Mouse (Mus musculus): Measurements from ENCODE around the gene Bcl11b. TPM values are rescaled to one million over a fixed set of nuclear protein-coding genes. Genes with fewer than 3 reads are reported as not detected.

Bcl11b gene
- polyA plus RNA-seq, 1 experiment from 2014 or later, result 33.7 TPM

DNA sequence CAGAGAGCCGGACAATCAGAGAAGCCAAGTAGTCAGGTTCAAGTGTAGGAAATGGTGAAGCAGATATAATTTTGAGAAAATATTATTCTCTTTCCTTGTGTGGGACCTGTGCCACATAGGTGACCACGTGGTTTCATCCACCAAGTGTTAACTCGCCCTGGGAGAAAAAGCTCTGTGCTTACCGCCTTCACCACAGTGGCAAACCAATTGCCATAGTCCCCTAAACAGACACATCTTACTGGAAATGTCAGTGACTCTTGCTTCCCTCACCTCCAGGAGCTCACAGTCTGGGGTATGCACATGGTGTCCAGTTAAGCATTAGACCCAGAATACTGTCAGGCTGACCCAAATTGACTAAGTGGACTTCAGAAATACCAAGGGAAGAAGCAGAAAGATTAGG, 78.7 kb downstream of the Bcl11b start:
- Histone ChIP-seq H3K27ac (no peak overlapping the region), H3K36me3 (replicated peaks) (no peaks in the 10 kb centered on the region), H3K4me3 (no peak overlapping the region), H3K4me2 (no peak overlapping the region), H3K9me3 (no peaks in the 10 kb centered on the region), H3K9ac (no peak overlapping the region), H3K4me1 (peaks cover 39% of the 10 kb centered on the region), H3K27me3 (replicated peaks) (no peaks in the 10 kb centered on the region)
- no peak for ATAC-seq (replicated peaks)
- WGBS, result 91% methylated on average over 4 of the region's 4 CpGs

GRCm38 (mm10) chr12:107923963-107924362, 79.4 kb downstream of the Bcl11b start:
- H3K4me1 ChIP-seq, result peaks cover 32% of the 10 kb centered on the region
- no peak overlapping the region for H3K4me3 ChIP-seq
- no peak overlapping the region for H3K27ac ChIP-seq
- no peaks in the 10 kb centered on the region for H3K27me3 ChIP-seq (replicated peaks)
- no peak overlapping the region for H3K4me2 ChIP-seq
- no peaks in the 10 kb centered on the region for H3K36me3 ChIP-seq (replicated peaks)
- no peaks in the 10 kb centered on the region for H3K9me3 ChIP-seq
- no peak for ATAC-seq (replicated peaks)
- WGBS, result 65% methylated on average over 3 of the region's 3 CpGs
- no peak overlapping the region for H3K9ac ChIP-seq

DNA sequence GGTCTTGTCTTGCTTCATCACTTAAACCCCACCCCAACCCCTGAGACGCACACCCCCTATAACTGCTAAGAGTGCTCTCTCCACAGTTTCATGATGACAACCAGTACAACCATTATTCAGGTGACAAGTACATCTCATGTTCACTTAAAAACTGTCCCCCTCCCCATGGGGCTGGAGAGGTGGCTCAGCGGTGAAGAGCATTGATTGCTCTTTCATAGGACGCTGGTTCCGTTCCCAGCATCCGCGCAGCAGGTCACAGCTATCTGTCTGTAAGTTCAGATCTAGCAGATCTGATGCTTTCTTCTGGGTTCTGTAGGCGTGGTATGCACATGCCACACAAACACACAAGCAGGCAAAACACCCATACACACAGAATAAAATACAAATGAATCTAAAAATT, 81.2 kb downstream of the Bcl11b start:
- no peak for ATAC-seq (replicated peaks)
- no peak overlapping the region for H3K27ac ChIP-seq
- H3K4me2 ChIP-seq, result no peak overlapping the region
- H3K9ac ChIP-seq, result no peak overlapping the region
- no peaks in the 10 kb centered on the region for H3K27me3 ChIP-seq (replicated peaks)
- H3K4me1 ChIP-seq, result peaks cover 15% of the 10 kb centered on the region
- H3K36me3 ChIP-seq (replicated peaks), result no peaks in the 10 kb centered on the region; the same call in 1 of the 2 replicates
- WGBS, result 98% methylated on average over 7 of the region's 7 CpGs
- H3K4me3 ChIP-seq, result no peak overlapping the region
- no peaks in the 10 kb centered on the region for H3K9me3 ChIP-seq

- H3K4me1 ChIP-seq, result peaks cover 13% of the 10 kb centered on the region; the same call in 1 of the 2 replicates
- ATAC-seq (replicated peaks), result no peak
- no peak overlapping the region for H3K9ac ChIP-seq
- H3K9me3 ChIP-seq, result 0 out of 2 replicates have a peak, but pooled peaks cover 3% of the 10 kb centered on the region
- WGBS, result 86% methylated on average over 7 of the region's 7 CpGs
- no peak overlapping the region for H3K27ac ChIP-seq
- H3K36me3 ChIP-seq (replicated peaks), result peaks cover 6% of the 10 kb centered on the region
- no peak overlapping the region for H3K4me2 ChIP-seq
- H3K27me3 ChIP-seq (replicated peaks), result no peaks in the 10 kb centered on the region
- no peak overlapping the region for H3K4me3 ChIP-seq
Observed at GRCm38 (mm10) chr12:107921566-107921965, 81.8 kb downstream of the Bcl11b start.

GRCm38 (mm10) chr12:107921154-107921553, 82.2 kb downstream of the Bcl11b start:
- Histone ChIP-seq H3K4me1 (peaks cover 13% of the 10 kb centered on the region; the same call in 1 of the 2 replicates), H3K36me3 (replicated peaks) (peaks cover 10% of the 10 kb centered on the region), H3K4me2 (no peak overlapping the region), H3K27me3 (replicated peaks) (no peaks in the 10 kb centered on the region), H3K9me3 (peaks cover 6% of the 10 kb centered on the region; the same call in 1 of the 2 replicates), H3K27ac (no peak overlapping the region), H3K4me3 (no peak overlapping the region), H3K9ac (no peak overlapping the region)
- 51% methylated on average over 6 of the region's 6 CpGs for WGBS
- ATAC-seq (replicated peaks), result no peak

DNA sequence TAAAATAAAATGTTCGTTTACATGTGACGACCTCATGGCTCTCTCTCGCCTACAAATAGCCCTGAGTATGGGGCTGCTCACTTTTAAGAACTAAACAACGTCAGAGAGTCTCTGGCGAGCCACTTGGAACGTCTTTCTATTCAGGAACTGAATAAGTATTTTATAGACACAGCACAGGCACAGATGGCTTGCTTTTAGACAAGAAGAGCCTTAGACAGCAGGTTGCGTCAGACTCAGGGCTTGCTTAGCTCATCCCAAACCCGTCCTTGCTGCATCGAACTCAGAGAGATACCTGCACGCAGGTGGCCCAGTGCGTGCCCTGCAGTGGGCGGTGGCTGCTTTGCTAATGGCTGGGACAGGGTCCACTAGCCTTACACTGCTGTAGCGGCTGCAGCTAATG, 82.7 kb downstream of the Bcl11b start:
- Histone ChIP-seq H3K9ac (no peak overlapping the region), H3K36me3 (replicated peaks) (peaks cover 14% of the 10 kb centered on the region), H3K27me3 (replicated peaks) (no peaks in the 10 kb centered on the region), H3K27ac (no peak overlapping the region), H3K4me1 (peaks cover 13% of the 10 kb centered on the region; the same call in 1 of the 2 replicates), H3K4me2 (no peak overlapping the region), H3K9me3 (peaks cover 6% of the 10 kb centered on the region; the same call in 1 of the 2 replicates), H3K4me3 (no peak overlapping the region)
- 65% methylated on average over 13 of the region's 13 CpGs for WGBS
- no peak for ATAC-seq (replicated peaks)

- ATAC-seq (replicated peaks), result no peak
- H3K4me2 ChIP-seq, result no peak overlapping the region
- WGBS, result 86% methylated on average over 2 of the region's 2 CpGs
- no peak overlapping the region for H3K4me3 ChIP-seq
- H3K9me3 ChIP-seq, result peaks cover 6% of the 10 kb centered on the region; the same call in 1 of the 2 replicates
- H3K9ac ChIP-seq, result no peak overlapping the region
- no peak overlapping the region for H3K27ac ChIP-seq
- peaks cover 13% of the 10 kb centered on the region; the same call in 1 of the 2 replicates for H3K4me1 ChIP-seq
- H3K27me3 ChIP-seq (replicated peaks), result no peaks in the 10 kb centered on the region
- H3K36me3 ChIP-seq (replicated peaks), result peaks cover 21% of the 10 kb centered on the region
Observed at GRCm38 (mm10) chr12:107920076-107920475, 83.3 kb downstream of the Bcl11b start.

DNA sequence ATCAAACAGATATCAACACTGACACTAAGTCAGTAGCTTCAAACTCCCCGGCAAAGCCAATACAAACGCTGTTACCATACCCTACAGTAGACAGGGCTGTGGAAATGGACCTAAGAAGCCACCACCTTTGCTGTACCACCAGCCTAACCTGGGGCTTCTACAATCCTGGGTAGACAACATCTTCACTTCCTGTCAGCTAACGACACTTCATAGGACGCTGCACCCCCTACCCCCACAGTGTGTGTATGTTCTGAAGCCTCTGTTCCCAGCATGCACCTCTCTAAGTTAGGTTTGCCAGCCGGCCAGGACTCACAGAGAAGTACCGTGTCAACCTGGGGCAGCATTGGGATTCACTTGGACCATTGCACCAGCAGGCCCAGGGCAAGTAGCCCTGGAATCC, 84.6 kb downstream of the Bcl11b start:
- no peak overlapping the region for H3K9ac ChIP-seq
- no peak for ATAC-seq (replicated peaks)
- no peak overlapping the region for H3K4me2 ChIP-seq
- no peak overlapping the region for H3K27ac ChIP-seq
- peaks cover 13% of the 10 kb centered on the region; the same call in 1 of the 2 replicates for H3K4me1 ChIP-seq
- H3K27me3 ChIP-seq (replicated peaks), result no peaks in the 10 kb centered on the region
- peaks cover 6% of the 10 kb centered on the region; the same call in 1 of the 2 replicates for H3K9me3 ChIP-seq
- H3K36me3 ChIP-seq (replicated peaks), result peaks cover 21% of the 10 kb centered on the region
- WGBS, result 91% methylated on average over 6 of the region's 6 CpGs
- H3K4me3 ChIP-seq, result no peak overlapping the region

- no peak overlapping the region for H3K4me3 ChIP-seq
- no peak overlapping the region for H3K9ac ChIP-seq
- H3K9me3 ChIP-seq, result peaks cover 6% of the 10 kb centered on the region; the same call in 1 of the 2 replicates
- H3K4me2 ChIP-seq, result no peak overlapping the region
- no peaks in the 10 kb centered on the region for H3K27me3 ChIP-seq (replicated peaks)
- ATAC-seq (replicated peaks), result no peak
- WGBS, result 97% methylated on average over 39 of the region's 39 CpGs
- peaks cover 21% of the 10 kb centered on the region for H3K36me3 ChIP-seq (replicated peaks)
- peaks cover 7% of the 10 kb centered on the region; the same call in 1 of the 2 replicates for H3K4me1 ChIP-seq
- H3K27ac ChIP-seq, result no peak overlapping the region
Observed at GRCm38 (mm10) chr12:107916008-107916407, 87.4 kb downstream of the Bcl11b start.

- no peak overlapping the region for H3K9ac ChIP-seq
- H3K9me3 ChIP-seq, result peaks cover 6% of the 10 kb centered on the region; the same call in 1 of the 2 replicates
- ATAC-seq (replicated peaks), result no peak
- no peaks in the 10 kb centered on the region for H3K27me3 ChIP-seq (replicated peaks)
- WGBS, result 97% methylated on average over 32 of the region's 32 CpGs
- H3K27ac ChIP-seq, result no peak overlapping the region
- no peak overlapping the region for H3K4me3 ChIP-seq
- H3K4me2 ChIP-seq, result no peak overlapping the region
- peaks cover 2% of the 10 kb centered on the region; the same call in 1 of the 2 replicates for H3K4me1 ChIP-seq
- H3K36me3 ChIP-seq (replicated peaks), result peaks cover 21% of the 10 kb centered on the region
Observed at GRCm38 (mm10) chr12:107915396-107915795, 88.0 kb downstream of the Bcl11b start.

DNA sequence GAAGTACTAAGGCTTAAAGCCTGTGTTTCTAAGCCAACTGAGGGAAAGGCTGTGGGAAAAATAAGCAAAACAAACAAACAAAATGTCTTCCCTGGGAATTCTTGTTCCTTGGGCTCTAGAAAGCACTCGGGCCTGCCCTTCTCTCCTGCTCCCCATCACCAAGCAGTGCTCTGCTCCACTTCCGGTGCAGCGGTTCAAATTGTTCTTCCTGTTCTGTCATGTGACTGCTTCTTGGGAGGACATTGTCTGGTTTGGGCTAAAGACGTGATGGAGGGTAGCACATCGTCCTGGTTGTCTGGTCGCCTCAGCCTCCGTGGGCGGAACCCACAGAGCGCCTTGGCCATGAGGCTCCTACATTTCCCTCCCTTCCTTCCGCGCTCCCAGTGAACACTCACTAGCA, 94.6 kb downstream of the Bcl11b start:
- Histone ChIP-seq H3K9ac (no peak overlapping the region), H3K27ac (no peak overlapping the region), H3K9me3 (no peaks in the 10 kb centered on the region), H3K4me3 (no peak overlapping the region), H3K4me1 (peaks cover 6% of the 10 kb centered on the region; the same call in 1 of the 2 replicates), H3K36me3 (replicated peaks) (no peaks in the 10 kb centered on the region), H3K4me2 (no peak overlapping the region), H3K27me3 (replicated peaks) (no peaks in the 10 kb centered on the region)
- ATAC-seq (replicated peaks), result no peak
- WGBS, result 90% methylated on average over 11 of the region's 11 CpGs

- Histone ChIP-seq H3K4me3 (no peak overlapping the region), H3K27me3 (replicated peaks) (no peaks in the 10 kb centered on the region), H3K4me2 (no peak overlapping the region), H3K4me1 (peaks cover 4% of the 10 kb centered on the region; the same call in 1 of the 2 replicates), H3K36me3 (replicated peaks) (no peaks in the 10 kb centered on the region), H3K9ac (no peak overlapping the region), H3K9me3 (no peaks in the 10 kb centered on the region), H3K27ac (no peak overlapping the region)
- no peak for ATAC-seq (replicated peaks)
- 93% methylated on average over 3 of the region's 3 CpGs for WGBS
Observed at GRCm38 (mm10) chr12:107905333-107905732, 98.1 kb downstream of the Bcl11b start.

DNA sequence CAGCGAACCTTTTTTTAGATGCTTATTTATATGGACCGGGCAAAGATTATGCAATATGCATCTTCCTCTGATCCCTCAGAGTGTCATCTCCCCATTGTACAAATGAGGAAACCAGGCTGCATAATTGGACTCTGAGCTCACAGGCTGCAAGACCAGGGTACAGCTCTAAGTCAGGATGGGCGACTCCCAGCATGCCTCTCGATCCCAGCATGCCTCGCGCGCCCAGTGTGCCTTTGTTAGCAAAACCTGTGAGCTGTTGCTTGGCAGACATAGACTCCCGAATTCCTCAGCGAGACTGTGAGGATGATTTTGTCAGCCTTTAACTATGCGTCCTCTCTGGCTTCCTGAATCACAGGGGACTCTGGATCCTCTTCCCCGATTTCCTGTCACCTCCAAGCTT, 98.9 kb downstream of the Bcl11b start:
- no peak for ATAC-seq (replicated peaks)
- Histone ChIP-seq H3K36me3 (replicated peaks) (no peaks in the 10 kb centered on the region), H3K27me3 (replicated peaks) (no peaks in the 10 kb centered on the region), H3K4me1 (peaks cover 4% of the 10 kb centered on the region; the same call in 1 of the 2 replicates), H3K27ac (no peak overlapping the region), H3K4me3 (no peak overlapping the region), H3K9me3 (no peaks in the 10 kb centered on the region), H3K9ac (no peak overlapping the region), H3K4me2 (no peak overlapping the region)
- 80% methylated on average over 11 of the region's 11 CpGs for WGBS
